Mouse (Mus musculus) mature B cell (primary cell): Measurements from ENCODE around the gene Ube2o.

Experiments
- in situ Hi-C: fragments of 300-500 bp; cut with MboI; formaldehyde crosslinking; loops from 2 replicates; pipeline ENCODE4 v1.14.3; 2019

The Ube2o gene

DNA sequence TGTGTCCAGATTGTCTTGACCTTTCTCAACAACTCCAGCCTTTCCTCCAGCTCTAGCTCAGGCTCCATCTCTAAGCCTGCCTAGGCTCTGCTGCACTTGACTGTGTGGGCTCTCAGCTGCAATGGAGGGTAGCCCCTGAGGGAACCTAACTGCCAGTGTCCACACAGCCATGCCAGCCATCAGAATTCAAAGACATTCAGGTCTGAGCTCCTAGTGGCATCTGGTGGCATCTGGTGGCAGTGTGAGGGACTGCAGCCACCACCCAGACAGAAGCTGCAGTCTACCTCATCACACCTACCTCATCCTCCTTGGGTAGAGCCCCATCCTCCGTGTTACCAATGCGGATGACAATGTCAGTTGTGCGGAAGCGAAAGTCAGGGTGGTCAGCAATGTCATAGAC lies 38.1 kb downstream of the Ube2o start:
- in situ Hi-C loops, result no loop called here

DNA sequence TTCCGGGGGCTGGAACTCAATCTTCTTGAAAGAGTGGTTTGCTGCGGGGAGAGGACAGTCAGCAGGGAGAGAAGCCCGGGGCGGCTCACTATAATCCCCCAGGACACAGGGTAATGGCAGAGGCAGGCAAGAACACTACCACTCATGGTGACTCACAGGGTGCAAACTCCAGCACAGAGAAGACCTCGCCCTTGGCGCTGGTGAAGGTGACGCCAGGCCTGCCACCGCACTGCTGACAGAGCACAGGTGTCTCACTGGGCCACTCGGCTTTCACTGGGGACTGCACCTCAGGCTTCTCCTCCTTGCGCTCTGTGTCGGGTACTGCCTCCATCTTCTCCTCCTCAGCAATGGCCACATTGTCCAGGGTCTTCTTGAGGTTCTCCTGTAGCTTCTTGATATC lies 40.1 kb downstream of the Ube2o start:
- in situ Hi-C loops, result no loop called here

DNA sequence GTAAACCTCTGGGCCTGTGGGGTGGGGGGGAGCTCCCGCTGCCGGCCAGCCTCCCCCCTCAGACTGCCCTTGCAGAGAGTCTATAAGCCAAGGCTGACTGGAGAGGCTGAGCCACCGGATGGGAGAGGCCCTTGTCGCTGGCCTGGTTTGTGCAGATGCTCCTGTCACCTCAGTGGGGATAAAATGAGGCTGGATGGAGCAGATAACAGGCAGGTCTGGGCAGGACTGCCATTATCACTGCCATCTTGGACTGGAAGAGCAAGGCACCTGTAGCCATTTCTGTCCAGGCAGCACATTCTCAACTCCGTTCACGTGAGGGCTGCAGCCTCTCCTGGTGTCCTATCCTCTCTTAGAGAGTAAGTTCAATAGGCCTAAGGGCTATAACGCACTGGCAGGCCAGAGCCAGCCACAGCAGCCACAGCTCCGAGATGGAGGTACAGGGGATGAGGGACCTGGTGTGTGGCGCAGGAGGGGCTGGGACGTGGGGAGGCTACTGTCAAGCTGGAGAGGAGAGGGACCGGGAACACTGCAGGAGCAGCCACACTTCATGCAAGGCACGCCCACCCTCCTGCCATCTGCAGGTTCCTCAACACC lies 43.0 kb downstream of the Ube2o start:
- in situ Hi-C loops, result no loop called here

DNA sequence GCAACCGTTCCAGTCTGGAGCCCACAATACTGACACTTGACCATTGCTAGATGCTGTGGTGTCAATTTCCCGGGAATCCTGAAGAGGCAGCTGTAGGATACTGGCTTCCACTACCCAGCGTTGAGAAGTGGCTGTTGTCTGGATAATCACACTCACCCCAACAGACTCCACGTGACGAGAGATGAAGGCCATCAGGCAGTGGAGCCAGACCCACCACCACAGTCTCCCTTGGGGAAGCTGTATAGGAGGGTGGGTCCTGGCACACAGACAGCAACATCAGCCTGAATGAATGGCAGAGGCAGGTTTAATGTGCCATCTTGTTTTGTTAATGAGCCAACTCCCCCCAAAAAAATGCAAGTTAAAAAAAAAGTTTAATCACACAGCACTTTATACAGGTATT lies 43.9 kb downstream of the Ube2o start:
- in situ Hi-C loops, result no loop called here

DNA sequence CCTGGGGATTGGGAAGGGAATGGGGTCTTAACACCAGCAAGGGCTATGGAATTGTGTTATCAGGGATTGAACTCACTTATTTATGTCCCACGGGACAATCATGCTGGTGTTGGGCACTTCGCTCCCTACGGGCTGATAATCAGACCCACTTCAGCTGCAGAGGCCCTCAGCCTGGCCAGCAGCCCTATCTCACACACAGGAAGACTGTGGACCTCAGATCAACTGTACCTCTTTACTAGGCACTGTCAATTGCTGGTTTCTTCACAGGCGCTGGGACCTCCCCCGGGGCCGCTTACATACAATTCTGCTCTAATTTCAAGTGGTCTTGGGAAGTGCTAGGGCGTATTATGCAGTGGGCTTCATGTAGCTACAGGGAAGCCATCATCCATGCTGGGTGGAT lies 44.6 kb downstream of the Ube2o start:
- in situ Hi-C loops, result no loop called here

DNA sequence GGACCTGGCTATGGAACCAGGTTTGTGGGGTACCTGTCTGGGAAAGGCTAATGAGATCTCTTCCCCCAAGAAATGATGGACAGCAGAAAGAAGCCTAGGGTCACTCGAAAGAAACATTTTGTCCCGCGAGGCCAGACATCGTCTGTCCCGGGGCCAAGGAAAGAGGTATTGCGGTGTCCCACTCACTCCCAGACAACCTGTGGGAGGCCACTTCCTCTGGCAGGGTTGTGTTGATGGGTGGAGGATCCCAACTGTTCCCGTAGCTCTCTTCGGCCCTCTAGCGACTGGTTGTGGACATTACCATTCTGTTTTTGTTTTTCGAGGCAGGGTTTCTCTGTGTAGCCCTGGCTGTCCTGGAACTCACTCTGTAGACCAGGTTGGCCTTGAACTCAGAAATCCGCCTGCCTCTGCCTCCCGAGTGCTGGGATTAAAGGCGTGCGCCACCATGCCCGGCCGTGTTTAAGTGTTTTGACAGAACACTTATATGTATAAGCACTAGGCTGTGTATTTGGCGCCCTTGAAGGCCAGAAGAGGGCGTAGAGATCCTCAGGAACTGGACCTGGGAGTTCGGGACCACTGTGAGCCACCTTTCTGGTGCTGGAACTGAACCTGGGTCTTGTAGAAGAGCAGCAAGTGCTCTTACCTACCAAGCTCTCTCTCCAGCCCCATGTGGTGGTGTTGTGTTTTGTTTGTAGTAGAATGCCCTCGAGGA lies 46.9 kb downstream of the Ube2o start:
- in situ Hi-C loops, result no loop called here

DNA sequence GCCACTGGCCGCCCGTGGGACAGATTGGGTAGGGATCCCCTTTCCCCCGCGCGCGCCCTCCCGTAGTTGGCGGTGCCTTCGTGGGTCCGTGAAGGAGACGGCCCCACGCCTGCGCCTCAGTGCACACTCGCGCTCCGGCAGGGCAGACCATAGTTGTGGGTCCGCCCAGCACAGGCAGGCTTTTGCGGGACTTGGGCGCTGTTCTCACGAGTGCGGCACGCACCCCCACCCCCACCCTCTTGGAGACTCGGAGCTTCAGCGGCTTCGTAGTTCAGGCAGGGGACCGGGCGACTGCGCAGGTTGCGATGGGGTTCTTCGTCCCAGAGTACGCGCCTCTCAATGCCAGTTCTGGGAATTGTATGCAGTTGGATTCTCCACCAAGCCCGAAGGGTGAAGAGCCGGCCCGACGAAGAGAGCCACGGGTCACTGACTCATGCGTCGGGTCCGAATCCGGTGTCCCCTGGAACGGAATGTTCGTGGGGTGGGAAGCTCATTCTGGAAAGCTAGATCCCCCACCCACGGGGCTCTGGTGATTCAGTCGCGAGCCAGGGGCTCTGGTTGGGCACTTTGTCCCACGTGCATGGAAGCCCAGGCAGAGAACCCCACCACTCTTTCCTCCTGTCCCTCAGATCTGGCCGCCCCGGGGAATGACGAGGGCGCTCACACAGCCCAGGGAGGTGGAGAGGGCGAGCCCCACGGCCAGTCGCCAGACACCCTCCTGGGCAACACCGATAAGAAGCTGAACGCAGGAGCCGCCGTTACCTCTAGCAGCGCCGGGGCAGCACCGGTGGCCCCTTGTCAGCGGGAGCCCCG lies 47.7 kb downstream of the Ube2o start:
- in situ Hi-C loops, result no loop called here

DNA sequence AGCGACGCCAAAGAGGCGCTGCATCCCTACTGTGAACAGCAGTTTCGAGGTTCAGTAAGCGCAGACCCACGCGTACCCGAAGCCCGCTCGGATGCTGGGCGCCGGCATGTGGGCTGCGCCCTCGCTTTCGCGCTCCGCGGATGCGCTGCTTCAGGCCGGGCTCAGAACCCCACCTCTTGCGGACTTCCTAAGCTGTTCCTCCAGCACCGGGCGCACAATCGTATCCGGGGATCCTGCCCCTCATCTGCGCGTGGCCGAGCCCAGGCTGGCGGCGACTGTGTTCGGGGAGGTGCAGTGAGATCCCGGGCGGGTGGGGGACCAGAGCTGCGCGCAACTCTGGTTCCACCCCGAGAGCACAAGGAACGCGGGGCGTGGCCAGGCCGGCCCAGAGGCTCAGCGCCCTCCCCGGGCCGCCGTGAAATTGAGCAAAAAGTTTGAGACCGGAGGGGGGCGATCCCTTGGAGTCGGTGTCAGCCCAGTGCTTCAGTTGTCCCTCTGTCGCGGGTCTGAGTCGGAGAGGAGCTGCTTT lies 48.4 kb downstream of the Ube2o start:
- in situ Hi-C loops, result no loop called here

DNA sequence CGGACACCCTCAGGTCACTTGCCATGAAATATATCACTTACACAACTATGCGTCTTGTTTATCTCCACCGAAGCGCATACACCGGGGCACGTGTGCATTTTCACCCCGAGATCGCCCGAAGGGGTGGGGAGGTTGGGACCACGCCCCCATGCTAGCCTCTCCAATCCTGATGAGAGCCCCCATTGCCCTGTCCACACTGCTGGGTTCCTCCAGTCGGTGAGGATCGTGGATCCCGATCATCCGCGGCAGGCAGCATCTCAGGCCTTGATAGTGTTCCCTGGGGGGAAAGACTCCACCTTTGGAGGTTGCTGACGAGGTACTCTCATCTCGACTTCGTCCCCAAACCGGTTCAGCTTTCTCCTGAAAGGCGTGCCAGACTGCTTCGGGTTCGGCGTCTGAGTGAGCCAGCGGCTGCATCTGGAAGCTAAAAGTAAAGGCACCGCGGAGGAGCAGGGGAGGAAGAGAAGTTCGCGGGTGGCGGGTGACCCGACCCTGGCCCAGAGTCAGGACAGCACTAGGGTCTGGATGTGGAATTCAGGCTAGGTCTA lies 48.9 kb downstream of the Ube2o start:
- in situ Hi-C loops, result no loop called here

DNA sequence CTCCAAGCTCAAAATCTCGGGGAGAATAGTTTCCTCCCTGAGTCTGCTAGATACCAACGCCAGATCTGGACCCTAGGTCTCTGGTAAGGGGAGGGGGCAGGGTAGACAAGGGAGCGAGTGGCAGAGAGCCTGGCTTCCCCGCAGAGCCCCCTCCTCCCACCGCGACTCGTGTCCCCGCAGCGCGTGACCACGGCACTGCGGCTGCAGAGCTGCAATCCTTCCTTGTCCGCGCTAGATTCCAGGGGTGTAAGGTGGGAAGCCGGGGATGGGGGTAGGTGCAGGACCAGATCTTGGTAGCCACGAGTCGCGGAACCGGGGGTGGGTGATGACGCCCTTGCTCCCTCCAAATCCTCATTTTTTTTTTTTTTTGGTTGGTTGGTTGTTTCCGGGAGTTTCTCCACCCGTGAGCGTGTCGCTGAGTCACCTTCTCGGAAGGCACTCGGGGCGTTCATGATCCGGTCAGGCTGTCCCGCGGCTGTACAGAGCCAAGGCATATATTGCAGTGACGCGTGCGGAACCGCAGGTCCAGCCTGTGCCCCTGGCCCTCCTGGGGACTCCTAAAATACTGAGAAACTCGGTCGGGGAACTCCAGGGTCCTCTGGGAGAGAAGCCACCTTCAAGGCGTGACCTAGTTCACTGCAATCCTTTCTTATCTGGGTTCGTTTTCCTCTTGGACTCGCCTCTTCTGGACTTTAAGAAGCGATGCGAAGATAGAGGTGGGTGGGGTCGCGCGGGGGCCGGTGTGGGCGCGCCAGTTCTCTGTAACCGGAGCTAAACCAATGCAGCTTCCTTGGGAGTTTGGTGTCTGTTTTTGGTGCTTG lies 49.7 kb downstream of the Ube2o start:
- in situ Hi-C loops, result no loop called here

DNA sequence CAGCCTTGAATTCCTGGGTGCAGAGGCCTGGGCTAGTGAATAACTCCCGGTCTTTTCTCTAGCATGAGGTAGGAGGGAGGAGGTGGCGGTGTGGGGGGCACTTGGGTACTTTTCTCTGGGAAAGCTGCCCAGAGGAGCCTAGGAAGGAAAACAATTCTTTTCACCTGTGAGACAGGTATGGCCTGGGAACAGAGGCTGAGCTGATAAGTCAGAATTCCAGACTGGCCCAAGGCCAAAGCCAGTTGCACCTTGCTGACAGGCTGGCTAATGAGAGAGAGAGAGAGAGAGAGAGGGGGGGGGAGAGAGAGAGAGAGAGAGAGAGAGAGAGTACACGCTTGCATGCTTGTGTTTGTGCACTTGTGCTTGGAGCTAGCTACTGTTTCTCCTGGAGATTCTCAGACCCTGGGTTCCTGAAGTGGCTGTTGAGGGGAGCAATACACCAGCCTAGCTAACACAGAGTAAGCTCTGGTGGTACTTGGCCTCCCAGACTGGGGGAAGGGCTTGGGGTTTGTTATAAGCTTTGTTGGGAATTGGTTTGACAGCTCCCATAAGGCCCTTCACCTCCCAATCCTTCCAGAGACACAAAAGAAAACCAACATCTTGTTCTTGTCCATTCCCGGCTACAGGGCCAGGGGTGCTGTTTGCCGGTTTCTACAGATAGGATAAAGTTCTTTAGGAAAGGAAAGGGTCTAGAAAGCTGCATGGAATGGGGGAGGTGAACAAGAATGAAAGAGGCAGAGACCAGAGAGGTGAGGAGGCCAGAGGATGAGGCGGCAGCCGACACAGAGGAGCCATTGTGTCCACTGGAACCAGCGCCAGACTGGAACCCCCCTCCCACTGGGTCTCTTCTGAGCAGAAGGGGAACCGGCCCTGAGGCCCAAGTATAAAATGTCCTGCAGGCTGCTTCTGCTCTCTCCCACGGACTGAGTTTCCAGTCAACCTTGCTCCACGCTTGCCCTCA lies 50.8 kb downstream of the Ube2o start, which contains the start of gene Sphk1:
Gene Sphk1 (plus strand): TSS at position 739 of the 961 bp plus-strand sequence.
- in situ Hi-C loops, result no loop called here

DNA sequence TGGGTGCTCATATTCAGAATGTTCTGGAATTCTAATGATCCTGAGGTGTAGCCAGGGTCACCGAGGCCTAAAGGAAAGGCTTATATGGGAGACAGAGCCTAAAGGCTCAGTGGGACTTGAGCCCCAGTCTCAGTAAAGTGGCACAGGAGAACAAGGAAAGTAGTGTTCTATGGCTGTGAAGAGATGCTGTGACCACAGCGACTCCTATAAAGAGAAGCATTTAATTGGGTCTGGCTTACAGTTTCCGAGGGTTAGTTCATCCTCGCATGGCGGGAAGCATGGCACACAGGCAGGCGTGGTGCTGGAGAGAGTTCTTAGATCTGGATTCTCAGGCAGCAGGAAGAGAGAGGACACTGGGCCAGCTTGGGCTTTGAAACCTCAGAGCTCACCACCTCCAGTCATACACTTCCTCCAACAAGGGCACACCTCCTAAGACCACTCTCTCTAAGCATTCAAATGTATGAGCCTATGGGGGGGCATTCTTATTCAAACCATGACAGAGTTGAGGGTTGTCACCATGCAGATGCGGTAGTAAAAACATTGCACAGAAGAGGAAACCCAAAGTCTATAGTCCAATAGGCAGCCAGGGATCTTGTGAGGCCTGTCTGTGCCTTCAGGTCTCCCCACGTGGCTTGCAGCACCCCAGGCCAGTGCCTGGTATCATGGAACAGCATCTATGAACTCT lies 52.5 kb downstream of the Ube2o start:
- in situ Hi-C loops, result no loop called here

DNA sequence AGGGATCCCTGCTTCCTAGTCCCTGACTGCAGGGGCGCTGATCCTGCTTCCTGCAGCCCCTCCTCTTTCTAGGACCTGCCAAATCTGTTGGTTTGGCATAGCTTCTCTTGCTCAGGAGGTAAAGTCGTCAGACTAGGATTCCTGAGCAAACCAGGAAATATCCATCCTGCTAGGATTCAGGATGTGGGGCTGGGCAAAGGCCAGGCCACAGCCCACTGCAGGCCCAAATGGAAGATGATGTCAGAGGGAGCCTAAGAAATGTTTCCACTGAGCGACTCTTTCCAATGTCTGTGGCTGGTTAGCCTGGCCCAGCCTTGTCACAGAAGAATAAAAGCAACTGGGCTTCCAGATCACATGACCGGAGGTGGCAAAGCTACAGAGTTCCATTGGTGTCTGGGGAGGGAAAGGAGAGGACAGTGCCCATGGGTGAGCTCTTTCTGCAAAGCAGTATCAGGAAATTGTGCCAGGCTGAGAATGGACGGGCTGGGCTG lies 57.5 kb downstream of the Ube2o start:
- in situ Hi-C loops, result no loop called here

DNA sequence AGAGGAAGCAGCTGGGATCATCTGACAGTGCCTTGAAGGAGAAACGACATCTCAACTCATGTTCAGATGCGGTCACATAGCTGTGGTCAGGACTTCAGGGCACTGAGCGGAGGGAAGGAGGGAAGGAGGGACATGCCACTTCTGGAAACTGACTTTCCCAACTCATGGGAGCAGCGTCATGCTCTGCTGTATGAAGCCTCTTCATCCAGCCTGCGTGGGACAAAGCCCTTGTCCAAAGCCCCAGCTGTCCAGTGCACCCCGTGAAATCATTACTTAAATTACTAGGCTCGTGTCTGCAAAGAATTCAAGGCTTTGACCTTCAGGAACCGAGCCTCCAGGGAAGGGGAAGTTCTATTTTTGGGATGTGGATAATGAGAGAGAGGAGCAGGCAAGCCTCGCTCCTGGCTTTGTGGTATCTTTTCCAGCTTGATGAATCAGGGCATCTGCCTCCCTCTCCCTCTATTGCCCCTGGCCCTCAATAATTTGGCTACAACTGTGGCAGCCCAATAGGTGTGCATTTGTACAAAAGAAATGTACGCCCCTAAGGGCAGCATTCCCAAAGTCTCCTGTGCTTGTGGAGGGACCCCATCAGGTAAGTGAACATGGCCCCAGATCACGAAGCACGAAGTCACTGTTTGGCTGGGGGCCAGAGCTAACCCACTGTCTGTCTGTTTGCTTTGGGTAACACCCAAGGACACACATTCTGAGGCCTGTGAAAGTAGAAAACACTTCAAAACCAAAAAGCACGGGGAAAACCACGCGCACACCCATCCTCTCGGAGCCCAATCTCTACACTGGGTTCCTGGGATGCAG lies 58.2 kb downstream of the Ube2o start:
- in situ Hi-C loops, result no loop called here

DNA sequence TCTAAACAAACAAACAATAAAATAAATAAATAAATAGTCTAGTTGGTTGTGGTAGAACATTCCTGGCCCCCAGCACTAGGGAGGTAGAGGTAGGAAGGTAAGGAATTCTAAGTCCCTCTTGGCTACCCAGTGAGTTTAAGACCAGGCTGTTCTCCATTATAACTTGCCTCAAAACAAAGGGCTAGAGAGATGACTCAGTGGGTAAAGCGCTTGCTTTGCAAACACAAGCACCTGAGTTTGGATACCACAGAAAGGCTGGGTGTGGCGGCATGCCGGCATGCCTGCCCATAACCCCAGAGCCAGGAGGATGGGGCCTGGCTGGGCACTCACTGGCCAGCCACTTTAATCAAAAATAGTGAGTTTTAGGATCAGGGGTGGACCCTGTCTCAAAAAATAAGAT lies 59.2 kb downstream of the Ube2o start:
- in situ Hi-C loops, result no loop called here

DNA sequence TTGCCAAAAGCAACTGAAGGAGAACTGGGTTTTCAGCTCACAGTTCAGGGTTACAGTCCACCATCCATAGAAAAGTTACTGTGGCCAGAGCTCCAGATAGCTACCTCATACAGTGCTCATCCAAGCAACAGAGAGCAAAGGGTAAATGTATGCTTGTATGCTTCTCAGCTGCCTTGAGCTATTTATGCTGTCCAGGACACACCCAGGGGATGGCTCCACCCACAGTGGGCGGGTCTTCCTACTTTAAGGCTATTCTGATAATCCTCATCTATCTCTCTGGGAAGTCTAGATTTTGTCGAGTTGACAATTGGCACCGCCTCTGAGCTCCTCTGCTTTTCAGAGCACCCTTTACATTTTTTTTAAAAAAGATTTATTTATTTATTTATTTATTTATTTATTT lies 60.1 kb downstream of the Ube2o start:
- in situ Hi-C loops, result no loop called here

DNA sequence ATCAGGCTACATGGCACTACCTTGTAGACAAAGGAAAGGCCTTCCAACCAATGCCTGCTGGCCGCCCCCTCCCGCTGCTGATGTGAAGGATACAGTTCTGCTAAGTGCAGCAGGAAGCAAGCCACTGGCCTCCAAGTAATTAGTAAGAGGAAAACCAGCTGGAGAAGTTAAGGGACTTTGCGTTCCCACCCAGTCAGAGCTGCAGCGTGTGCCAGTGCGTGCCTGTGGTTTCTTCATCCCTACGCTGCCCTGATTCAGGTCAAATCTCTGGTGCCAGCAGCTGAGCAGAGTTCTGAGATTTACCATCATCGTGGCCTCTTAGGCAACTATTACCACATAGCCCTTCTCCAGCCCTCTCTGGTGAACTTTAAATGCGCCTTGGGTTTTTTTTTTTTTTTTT lies 62.8 kb downstream of the Ube2o start:
- in situ Hi-C loops, result no loop called here

DNA sequence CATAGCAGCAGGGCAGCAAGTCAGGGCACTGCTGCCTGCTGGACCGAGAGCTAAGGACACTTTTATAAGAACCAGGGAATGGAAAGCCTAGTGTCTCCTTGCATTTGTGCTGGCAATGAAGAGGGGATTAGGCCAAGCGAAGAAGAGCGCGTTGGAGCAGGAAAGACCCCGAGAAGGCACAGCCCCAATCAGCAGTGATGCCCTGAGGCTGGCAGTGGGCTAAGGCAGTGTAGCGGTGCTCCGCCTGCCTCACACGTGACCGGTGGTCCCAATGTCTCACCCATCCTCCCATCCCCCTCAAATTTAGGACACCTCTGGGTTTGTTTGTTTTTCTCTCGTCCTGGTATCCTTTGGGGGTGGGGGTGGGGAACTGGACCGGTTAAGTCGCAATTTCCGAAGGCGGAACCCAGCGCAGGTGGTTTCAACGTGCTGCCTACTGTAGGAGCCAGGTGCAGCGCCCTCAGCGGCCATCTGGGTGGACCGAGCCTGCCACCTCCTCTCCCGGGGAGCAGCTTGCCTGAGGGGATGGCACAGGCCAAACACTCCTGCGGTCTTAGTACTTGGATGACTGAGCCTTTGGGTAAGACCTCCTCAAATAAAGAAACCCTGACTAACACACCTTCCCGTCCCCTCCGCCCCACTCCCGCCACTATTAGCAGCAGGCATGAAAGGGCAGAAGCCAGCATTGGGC lies 65.8 kb downstream of the Ube2o start:
- in situ Hi-C loops, result no loop called here
